Mouse (Mus musculus) fibroblast of lung, adult 2 months (primary cell): Measurements from ENCODE around the gene Ssb.

ENCODE experiments used
- DNase-seq: peaks from one replicate; pipeline ENCODE4 v3.0.0-alpha.2; 2011; ENCODE audit warnings: low read depth

The Ssb gene

DNA sequence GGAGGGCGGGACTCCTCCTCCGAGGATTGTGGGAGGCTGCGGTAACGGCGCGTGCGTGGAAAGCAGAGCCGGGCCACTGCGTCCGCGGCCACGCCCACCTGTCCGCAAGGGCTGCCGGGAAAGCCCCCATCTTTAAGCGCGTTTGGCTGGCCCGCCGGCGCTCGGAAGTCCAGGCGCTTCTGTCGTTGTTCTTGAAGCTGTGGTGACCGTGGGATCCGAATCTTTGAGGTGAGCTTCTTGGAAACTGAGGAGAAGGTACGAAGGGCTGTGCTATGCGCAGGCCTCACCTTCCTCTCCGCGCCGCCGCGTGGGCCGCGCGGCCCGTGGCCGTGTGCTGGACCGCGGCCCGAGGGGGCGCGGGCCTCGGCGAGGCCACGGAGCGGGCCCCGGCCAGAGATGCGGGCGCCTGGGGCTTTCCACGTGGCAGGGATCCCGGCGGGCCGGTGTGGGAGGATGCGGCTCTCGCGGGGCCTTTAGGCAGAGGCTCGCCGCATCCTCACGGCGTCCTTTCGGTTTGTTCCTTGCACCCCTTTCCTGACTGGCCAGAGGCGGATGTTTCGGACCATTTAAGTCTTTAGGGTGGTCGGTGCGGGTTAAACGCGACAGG lies at the start of gene Ssb:
TSS of gene Ssb (plus strand) at position 78 of the 607 bp plus-strand sequence.
- DNase-seq: peak; percentile 76

DNA sequence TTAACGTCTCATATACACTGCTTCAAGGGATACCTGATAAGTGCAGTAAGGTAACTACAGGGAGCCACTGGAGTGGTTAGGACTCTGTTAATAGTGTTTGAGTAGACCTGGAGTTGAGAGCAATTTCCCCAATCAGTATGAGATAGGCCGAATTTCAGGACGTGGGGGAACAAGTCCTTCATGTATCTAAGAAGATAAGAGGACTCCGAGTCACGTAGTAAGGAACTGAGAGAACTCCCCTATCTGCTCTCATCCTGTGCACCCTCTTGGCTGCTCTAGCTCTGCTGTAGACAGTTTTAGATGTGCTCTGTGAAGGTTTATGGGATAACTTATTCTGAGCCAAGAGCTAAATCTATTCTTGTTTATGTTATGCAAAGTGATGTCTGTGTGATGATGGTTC lies 44.8 kb upstream of the Ssb start:
- DNase-seq: no peak

- DNase-seq: no peak
Measured at GRCm38 (mm10) chr2:69818350-69819085, 42.8 kb upstream of the Ssb start.

DNA sequence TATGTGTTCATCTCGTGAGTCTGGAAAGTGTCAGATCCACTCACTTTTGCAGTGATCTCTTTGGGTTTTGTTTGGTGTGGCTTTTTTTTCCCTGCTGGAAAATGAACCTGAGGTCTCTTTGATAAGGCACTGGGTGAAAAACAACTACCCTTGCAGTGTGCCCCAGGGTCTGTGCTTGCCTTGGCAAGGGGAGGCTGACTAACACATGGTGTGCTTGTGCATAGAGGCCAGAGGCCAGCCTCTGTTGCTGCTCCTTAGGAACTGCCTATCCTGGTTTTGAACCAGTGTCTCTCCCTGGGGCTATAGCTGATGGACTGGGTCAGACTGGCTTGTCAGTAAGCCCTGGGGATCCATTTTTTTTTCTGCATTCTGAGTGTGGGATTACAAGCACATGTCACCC lies 41.2 kb upstream of the Ssb start:
- no peak for DNase-seq

GRCm38 (mm10) chr2:69821711-69822110 lies 39.7 kb upstream of the Ssb start, which contains the start of gene Klhl23:
Gene Klhl23 (plus strand): TSS chr2:69821944.
- DNase-seq: no peak

DNA sequence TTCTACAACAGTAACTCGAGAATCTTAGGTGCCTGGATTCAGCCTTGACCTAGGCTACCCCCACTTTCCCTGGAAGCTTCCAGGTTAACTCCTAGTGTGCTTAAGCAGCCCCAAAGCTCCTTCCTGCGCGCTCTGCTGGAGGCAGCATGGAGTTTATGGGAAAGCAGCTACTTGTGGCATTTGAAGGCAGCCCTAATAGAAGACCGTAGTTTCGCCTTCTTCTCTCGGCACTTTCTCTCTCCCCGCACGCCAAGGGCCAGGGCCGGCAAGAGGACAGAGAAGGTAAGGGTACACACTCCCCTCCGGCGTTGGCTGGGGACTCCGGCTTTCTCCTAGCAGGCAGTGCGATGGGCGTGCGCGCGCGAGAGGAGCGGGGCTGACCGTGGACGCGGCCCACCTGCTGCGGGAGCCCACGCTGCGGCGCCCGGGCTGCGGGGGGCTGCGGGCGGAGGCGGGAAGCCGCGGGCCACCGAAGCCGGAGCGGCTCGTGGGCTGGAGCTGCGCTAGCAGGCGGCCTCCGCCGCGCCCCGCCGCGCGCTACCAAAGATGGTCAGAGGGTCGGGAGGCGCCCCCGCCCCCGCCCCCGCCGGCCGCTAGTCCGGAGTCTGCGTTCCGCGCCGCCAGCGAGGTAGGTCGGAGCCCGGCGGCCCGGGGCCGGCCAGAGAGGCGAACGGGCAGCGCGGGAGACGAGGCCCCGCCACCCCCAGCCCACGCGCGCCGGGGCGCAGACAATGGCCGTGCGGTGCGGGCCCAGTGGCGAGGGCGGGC lies 38.8 kb upstream of the Ssb start:
- DNase-seq: peak; percentile 21

GRCm38 (mm10) chr2:69823129-69823677 lies 38.2 kb upstream of the Ssb start:
- DNase-seq: no peak

- no peak for DNase-seq
Measured at GRCm38 (mm10) chr2:69825898-69826297, 35.5 kb upstream of the Ssb start.

GRCm38 (mm10) chr2:69826380-69826779 lies 35.0 kb upstream of the Ssb start:
- DNase-seq: no peak

- no peak for DNase-seq
Measured at GRCm38 (mm10) chr2:69828031-69828430, 33.3 kb upstream of the Ssb start.

DNA sequence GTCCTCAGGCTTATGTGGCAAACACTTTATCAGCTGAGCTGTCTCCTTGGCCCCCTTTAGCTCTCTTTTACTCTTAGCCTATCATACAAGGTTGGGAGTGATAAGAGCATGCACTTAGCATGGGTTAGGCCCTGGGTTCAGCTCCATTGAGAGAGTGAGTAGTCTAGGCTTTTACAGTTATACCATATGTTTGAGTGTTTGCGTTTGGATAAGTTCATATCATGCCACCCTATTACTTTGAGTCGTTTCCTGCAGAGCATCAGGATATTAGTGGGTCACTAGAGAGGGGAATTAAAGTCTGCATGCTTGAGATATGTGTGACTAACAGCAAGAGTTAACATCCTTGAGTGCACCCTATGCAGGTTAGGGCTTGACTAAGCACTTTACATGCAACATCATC lies 31.7 kb upstream of the Ssb start:
- no peak for DNase-seq

- DNase-seq: no peak
Measured at GRCm38 (mm10) chr2:69830116-69830515, 31.2 kb upstream of the Ssb start.

- no peak for DNase-seq
Measured at GRCm38 (mm10) chr2:69837244-69837967, 24.0 kb upstream of the Ssb start.

DNA sequence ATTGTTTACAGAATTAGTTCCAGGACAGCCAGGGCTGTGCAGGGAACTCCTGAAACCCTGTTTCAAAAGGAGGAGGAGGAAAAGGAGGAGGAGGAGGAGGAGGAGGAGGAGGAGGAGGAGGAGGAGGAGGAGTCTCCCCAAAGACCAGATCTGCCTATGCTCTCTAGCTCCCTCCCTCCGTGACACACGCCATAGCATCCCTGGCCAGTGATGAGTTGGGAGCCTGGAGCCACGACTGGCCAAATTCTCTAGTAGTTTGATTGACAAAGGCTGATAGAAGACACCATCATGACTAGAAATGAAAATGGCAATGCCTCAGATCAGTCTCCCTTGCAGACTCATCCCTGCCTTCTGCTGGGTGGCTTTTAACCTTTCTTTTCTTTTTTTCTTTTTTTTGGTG lies 23.4 kb upstream of the Ssb start:
- DNase-seq: no peak

DNA sequence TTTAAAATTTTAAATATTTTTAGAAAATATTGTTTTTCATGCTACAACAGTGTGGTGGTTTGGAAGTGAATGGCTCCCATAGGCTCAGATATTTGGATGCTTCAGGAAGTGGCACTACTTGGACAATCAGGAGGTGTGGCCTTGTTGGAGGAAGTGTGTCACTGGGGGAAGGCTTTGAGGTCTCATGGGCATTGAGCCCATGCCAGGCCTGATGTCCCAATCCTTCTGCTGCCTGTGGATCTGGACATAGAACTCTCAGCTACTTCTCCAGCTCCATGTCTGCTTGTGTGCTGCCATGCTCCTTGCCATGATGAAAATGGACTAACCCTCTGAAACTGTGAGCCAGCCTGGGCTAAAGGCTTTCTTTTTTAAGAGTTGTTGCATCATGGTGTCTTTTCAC lies 22.7 kb upstream of the Ssb start:
- DNase-seq: no peak

- peak; percentile 39 for DNase-seq
Measured at GRCm38 (mm10) chr2:69840261-69840660, 21.1 kb upstream of the Ssb start.

- DNase-seq: no peak
Measured at GRCm38 (mm10) chr2:69849215-69849614, 12.1 kb upstream of the Ssb start.

- no peak for DNase-seq
Measured at GRCm38 (mm10) chr2:69851427-69852058, 9.8 kb upstream of the Ssb start.

DNA sequence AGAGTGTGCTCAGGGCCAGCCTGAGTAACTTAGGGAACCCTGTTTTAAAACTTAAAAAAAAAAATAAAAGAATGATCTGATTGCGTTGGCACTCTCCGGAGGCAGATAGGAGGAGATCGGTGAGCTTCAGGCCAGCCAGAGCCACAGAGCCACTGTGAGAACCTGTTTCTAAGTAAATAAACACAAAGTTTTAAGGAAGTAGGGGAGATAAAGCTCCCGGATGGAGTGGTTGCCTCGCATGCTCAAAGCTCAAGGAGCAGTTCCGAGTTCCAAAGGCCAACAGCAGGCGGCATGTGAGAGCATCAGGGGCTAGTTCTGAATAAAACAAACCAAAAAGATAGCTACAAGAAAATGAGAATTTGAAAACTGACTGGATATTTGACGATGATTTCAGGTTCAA lies 5.0 kb upstream of the Ssb start:
- no peak for DNase-seq

DNA sequence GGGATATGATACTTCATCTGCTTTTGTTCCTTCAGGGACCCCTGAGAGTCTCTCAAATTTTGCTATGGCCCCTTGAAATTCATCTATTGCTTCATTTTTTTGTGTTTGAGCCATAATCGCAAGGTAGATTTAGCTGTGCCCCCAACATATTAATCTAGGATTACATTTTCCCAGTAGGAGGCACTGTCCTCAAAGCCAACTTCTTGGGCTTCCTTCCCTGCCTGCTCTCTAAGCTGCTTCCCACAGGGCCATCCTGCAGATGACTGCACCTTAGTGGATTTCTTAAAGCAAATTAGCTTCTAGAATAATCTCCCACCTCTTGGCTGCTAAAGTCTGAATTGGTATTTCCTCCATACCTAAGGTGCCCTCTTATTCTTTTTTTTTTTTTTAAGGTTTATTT lies 3.5 kb upstream of the Ssb start:
- no peak for DNase-seq

DNA sequence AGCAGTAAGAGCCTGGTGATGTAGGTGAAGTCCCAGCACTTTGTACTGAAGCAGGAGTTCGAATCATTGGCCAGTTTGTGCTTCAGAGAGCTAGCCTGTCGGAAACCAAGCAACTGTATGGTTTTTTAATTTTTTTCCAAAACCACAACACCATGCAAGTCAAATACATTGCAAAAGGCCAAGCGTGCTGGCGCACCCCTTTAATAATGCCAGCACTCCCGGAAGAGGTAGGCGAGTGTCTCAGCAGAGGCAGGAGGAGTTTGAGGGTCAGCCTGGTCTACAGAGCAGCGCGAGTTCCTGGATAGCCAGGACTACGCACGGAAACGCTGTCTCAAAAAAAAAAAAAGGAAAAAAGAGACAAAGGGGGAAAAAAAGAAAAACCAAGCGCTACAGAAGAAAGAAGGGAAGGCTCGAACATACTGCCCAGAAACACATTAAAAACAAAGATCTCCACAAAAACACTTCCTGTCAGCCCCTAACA lies 350 bp upstream of the Ssb start:
- DNase-seq: no peak
